Mouse (Mus musculus) thymus, adult 2 months (tissue): ENCODE results near the gene Ddx4.

Experiments
- CTCF ChIP-seq: fragments of 200-500 bp; IDR thresholded peaks from 2 replicates; pipeline ENCODE4 v1.5.1; 2012; ENCODE audit warnings: mild to moderate bottlenecking, control low read depth, low read length, moderate library complexity, borderline replicate concordance; ENCODE audit not compliant: control insufficient read depth, poor library complexity, insufficient read depth; ENCODE audit errors: extremely low read depth
- POLR2A ChIP-seq: fragments of 200-500 bp; IDR thresholded peaks from 2 replicates; pipeline ENCODE4 v1.6.1; 2012; ENCODE audit warnings: mild to moderate bottlenecking, low read length, control low read depth, moderate library complexity; ENCODE audit not compliant: control insufficient read depth, poor library complexity, insufficient read depth; ENCODE audit errors: extremely low read depth

DNA sequence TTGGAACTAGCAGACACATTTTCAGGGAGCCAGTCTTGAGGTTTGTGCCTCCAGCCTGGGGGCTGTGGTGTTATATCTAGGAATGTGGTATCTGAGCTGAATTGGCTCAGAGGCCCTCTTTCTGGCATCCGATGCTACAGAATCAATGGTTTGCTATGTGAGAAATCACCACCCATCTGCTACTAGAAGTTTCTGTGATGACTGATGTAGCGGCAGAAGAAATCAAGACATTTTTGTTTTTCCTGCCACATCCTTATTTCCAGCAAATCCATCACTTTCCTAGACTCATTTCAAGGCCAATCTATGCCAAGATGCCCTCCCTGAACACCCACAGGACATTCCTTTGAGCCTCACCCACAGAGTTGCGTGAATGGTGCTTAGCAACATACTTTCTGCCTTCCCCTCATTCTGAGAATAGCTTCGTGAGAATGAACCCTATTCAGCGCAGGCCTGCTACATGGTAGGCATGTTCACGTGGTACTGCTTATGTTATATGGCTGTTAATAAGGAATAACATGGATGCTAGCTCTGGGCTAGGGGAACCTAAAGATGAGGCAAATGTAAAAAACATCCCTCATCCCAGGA lies 91.6 kb downstream of the Ddx4 start:
- TF ChIP-seq CTCF (no peak), POLR2A (no peak)
